Mouse (Mus musculus) embryonic fibroblast, embryonic 13.5 days (primary cell): ENCODE measurements around the gene C1qtnf1.

Experiments
- CTCF ChIP-seq: IDR thresholded peaks from 2 replicates; pipeline ENCODE4 v1.5.1; 2011; ENCODE audit warnings: mild to moderate bottlenecking, control low read depth, low read length, moderate library complexity, borderline replicate concordance; ENCODE audit not compliant: insufficient read depth
- POLR2A ChIP-seq: IDR thresholded peaks from 2 replicates; pipeline ENCODE4 v1.6.1; 2011; ENCODE audit warnings: low read depth, mild to moderate bottlenecking, control low read depth, low read length, moderate library complexity

DNA sequence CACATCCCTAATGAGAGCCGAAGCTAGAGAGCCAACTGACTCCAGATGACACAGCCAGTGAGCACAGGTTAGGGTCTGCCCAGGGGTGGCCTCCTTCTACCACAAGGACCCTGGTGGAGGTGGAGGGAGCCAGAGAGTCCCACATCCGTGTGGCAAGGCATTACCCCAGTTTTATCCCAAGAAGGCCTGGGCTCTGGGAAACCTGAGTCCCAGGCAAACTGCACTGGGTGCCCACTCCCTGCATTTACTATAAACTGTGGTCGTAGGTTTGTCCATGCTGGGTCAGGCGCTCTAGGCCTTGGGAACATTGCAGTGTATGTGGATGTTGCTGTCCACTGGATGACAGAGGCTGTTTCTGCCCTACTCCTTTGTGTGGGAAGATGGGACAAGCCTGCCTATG lies 26.8 kb upstream of the C1qtnf1 start:
- TF ChIP-seq CTCF (no peak), POLR2A (no peak)
